Mouse (Mus musculus) forebrain, postnatal 0 days (tissue): Measurements from ENCODE around the gene Kcnma1. TPM values are rescaled to one million over a fixed set of nuclear protein-coding genes. Genes with fewer than 3 reads are reported as not detected.

Experiments used
- ATAC-seq: fragments of 200-750 bp; cut with Nextera tagmentation; 2 replicates; pipeline ENCODE4 v1.8.0; 2017; ENCODE audit warnings: mild to moderate bottlenecking, moderate library complexity
- DNase-seq: peaks from one replicate; pipeline ENCODE4 v3.0.0-alpha.2; 2015
- H3K27ac ChIP-seq: fragments of 300-500 bp; sonication (generic); 2 replicates; pipeline ENCODE4 v1.5.1; 2014; ENCODE audit warnings: low read depth, mild to moderate bottlenecking, antibody characterized with exemption, low read length, moderate library complexity, mixed read lengths
- H3K27me3 ChIP-seq: fragments of 300-500 bp; sonication (generic); 2 replicates; pipeline ENCODE4 v1.6.1; 2014; ENCODE audit warnings: mild to moderate bottlenecking, low read length, mixed read lengths; ENCODE audit not compliant: insufficient read depth
- H3K36me3 ChIP-seq: fragments of 300-500 bp; sonication (generic); 2 replicates; pipeline ENCODE4 v1.6.1; 2014; ENCODE audit warnings: mild to moderate bottlenecking, moderate library complexity; ENCODE audit not compliant: insufficient read depth
- H3K4me1 ChIP-seq: fragments of 300-500 bp; sonication (generic); 2 replicates; pipeline ENCODE4 v1.6.1; 2014; ENCODE audit warnings: antibody characterized with exemption; ENCODE audit not compliant: insufficient read depth
- H3K4me2 ChIP-seq: fragments of 300-500 bp; sonication (generic); 2 replicates; pipeline ENCODE4 v1.6.1; 2014; ENCODE audit warnings: low read depth, mild to moderate bottlenecking, moderate library complexity
- H3K4me3 ChIP-seq: fragments of 300-500 bp; sonication (generic); 2 replicates; pipeline ENCODE4 v1.5.1; 2014; ENCODE audit warnings: low read depth, low read length, mixed read lengths
- H3K9ac ChIP-seq: fragments of 300-500 bp; sonication (generic); 2 replicates; pipeline ENCODE4 v1.6.1; 2014; ENCODE audit warnings: mild to moderate bottlenecking
- H3K9me3 ChIP-seq: fragments of 300-500 bp; sonication (generic); 2 replicates; pipeline ENCODE4 v1.6.1; 2016; ENCODE audit warnings: low read length
- CTCF ChIP-seq: sonication (generic); IDR thresholded peaks from 2 replicates; pipeline ENCODE4 v1.5.1; 2016; ENCODE audit warnings: antibody characterized with exemption, control low read depth, low read depth
- WGBS: fragments of 180-500 bp; shearing (Covaris S2); extraction: QIAGEN DNeasy Blood & Tissue Kit; methylation state at CpG from one replicate; pipeline ENCODE4 v1.1.7; 2014; 5-methylcytosine and 5-hydroxymethylcytosine counted together
- polyA plus RNA-seq: library from polyadenylated mRNA; unstranded; fragments of >200 nt; fragmentation: Nextera tagmentation; extraction: Ambion mirVana; gene quantifications from 2 replicates; pipeline ENCODE4 v1.2.1, GENCODE M21; 2015
- total RNA-seq: library from RNA; depleted of rRNA; stranded (reverse); fragments of >200 nt; gene quantifications from 2 replicates; pipeline ENCODE4 v1.2.3, GENCODE M21; 2014

The Kcnma1 gene
- total and polyA plus RNA-seq, 2 experiments from 2014 or later = 18.7 to 35.8 TPM

DNA sequence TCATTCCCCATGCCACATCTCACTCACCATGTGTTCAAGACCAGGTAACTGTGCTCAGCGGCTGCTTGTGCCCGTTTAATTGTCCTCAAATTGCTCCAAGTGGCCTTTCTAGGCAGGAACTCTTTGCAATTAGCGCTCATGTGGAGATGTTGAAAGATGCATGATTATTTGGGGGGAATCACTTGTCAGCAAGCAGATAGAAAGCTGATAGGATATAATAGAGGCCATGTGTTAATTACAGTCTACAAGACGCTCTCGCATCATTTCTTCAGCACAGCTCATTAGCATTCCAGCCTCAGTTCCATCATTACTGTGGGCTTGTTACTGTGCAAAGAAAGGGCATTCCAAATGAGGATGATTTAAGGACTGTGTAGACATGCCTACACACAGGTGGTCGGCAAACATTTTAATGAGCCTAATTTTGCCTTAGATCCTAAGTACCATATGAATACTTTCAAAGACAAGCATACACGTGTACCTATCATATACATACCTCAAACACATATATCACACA is 18.6 kb upstream of the Kcnma1 start:
- Histone ChIP-seq H3K9me3 (no peaks in the 10 kb centered on the region), H3K27ac (no peak overlapping the region), H3K4me1 (no peaks in the 10 kb centered on the region), H3K4me2 (no peak overlapping the region), H3K4me3 (no peak overlapping the region), H3K9ac (no peak overlapping the region), H3K36me3 (no peaks in the 10 kb centered on the region), H3K27me3 (no peaks in the 10 kb centered on the region)
- DNase-seq = no peak
- 37% methylated on average over 7 of the region's 7 CpGs for WGBS
- TF ChIP-seq CTCF = no peak
- ATAC-seq = no peak

DNA sequence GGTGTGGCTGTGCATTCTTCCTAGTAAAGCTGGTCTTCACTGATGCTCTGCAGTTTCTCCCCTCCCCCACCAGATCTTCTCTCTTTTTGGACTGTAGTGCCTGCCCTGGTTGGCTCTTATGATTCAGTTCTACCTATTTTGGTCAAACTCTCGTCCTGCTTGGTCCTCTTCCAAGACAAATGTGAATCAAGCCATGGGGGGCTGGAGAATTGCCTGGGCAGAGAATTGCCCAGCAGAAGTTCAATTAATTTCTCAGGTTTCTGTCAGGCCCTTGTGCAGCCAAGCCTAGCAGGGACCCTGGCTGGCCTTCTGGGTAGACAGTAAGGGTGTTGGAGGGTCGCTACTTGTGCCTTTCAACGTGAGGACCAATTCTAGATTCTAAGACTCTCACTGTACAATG is 17.9 kb upstream of the Kcnma1 start:
- Histone ChIP-seq H3K9ac (no peak overlapping the region), H3K4me1 (no peaks in the 10 kb centered on the region), H3K36me3 (no peaks in the 10 kb centered on the region), H3K27ac (no peak overlapping the region), H3K4me2 (no peak overlapping the region), H3K9me3 (no peaks in the 10 kb centered on the region), H3K4me3 (no peak overlapping the region), H3K27me3 (no peaks in the 10 kb centered on the region)
- DNase-seq (no peak), ATAC-seq (no peak)
- TF ChIP-seq CTCF = no peak
- WGBS = 57% methylated on average over 3 of the region's 3 CpGs

DNA sequence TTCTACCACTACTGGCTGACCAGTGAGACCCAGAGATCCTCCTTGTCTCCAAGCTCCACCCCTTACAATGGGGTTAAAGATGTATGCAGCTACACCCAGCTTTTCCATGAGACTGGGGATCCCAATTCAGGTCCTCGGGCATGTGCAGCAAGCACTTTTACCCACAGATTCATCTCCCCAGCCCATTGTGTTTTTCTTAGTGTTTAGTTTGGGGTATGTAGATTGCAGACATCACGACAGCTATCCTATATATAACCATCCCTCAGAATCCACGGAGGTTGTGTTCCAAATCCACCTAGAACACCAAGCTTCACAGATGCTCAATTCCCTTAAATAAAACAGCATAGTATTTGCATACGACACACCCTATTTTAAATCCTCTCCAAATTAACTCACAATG is 6.4 kb upstream of the Kcnma1 start:
- H3K9me3 ChIP-seq = no peaks in the 10 kb centered on the region
- no peak for TF ChIP-seq CTCF
- no peak overlapping the region for H3K4me2 ChIP-seq
- no peaks in the 10 kb centered on the region for H3K27me3 ChIP-seq
- no peaks in the 10 kb centered on the region for H3K4me1 ChIP-seq
- 76% methylated on average over 4 of the region's 4 CpGs for WGBS
- H3K36me3 ChIP-seq = no peaks in the 10 kb centered on the region
- H3K27ac ChIP-seq = no peak overlapping the region
- H3K9ac ChIP-seq = no peak overlapping the region
- no peak overlapping the region for H3K4me3 ChIP-seq
- DNase-seq (no peak), ATAC-seq (no peak)

DNA sequence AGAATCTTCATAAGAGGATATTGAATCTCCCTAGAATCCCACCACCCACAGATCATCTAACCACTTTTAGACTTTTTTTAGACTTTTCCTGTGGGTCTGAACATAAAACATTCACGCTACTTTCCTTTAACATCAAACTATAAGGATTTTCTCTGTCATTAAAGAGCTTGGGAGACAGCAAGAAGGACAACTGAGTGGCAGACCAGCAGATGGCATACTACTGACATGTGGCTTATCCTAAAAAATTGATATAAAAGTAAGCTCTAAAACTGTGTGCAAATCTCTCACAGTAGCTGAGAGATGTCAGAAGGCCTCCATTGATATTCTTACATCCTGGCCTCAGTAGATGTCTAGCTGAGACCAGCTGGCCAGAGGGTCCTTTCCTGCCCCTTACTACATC is 4.3 kb downstream of the Kcnma1 start:
- Histone ChIP-seq H3K27ac (no peak overlapping the region), H3K27me3 (no peaks in the 10 kb centered on the region), H3K4me2 (no peak overlapping the region), H3K36me3 (no peaks in the 10 kb centered on the region), H3K4me1 (no peaks in the 10 kb centered on the region), H3K9me3 (no peaks in the 10 kb centered on the region), H3K4me3 (no peak overlapping the region), H3K9ac (no peak overlapping the region)
- TF ChIP-seq CTCF = peak; percentile 54
- WGBS = 81% methylated on average over 1 of the region's 1 CpGs
- no peak for ATAC-seq
- DNase-seq = peak; percentile 25

DNA sequence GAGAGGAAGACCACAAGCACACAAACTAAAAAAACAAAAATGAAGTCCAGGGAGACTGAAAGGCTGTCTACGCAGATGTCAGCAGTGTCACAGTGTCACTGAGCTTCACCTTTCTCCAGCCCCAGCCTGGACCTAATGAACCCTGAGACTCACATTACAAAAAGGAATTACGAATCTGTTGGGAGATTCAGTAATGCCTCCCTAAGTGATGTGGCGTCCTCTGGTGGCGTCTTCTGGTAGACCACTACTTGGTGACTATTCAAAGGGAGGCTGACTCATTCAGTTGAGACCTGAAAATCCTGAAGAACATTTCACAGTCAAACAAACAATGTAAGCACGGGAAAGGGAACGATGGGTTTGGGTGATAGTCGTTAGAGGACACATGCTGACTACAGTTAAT is 6.0 kb downstream of the Kcnma1 start:
- ATAC-seq = no peak
- H3K4me1 ChIP-seq = no peaks in the 10 kb centered on the region
- H3K4me2 ChIP-seq = no peak overlapping the region
- no peaks in the 10 kb centered on the region for H3K27me3 ChIP-seq
- H3K9me3 ChIP-seq = no peaks in the 10 kb centered on the region
- H3K27ac ChIP-seq = no peak overlapping the region
- peak; percentile 99 for TF ChIP-seq CTCF
- H3K4me3 ChIP-seq = no peak overlapping the region
- 9% methylated on average over 7 of the region's 7 CpGs for WGBS
- DNase-seq = peak; percentile 91
- H3K36me3 ChIP-seq = no peaks in the 10 kb centered on the region
- no peak overlapping the region for H3K9ac ChIP-seq

DNA sequence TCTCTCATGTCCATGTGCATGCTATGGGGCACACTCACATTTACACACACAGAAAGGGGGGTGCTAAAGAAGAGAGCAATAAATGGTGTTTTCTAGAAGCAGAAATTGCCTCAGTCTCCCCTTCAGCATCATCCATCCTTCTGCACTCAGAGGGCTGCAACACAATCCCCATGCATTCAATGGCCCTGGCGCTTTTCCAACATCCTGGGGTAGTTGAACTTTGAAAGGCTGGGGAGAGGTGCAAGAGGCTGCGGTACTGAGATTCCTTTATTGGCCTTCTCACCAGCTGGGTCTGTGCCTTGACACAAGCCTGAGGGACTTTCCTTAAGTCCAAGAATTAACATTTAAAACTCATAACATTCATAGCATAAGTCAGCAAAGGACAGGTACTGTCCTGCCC is 8.0 kb downstream of the Kcnma1 start:
- 44% methylated on average over 2 of the region's 2 CpGs for WGBS
- H3K9ac ChIP-seq = no peak overlapping the region
- no peaks in the 10 kb centered on the region for H3K36me3 ChIP-seq
- H3K9me3 ChIP-seq = no peaks in the 10 kb centered on the region
- TF ChIP-seq CTCF = no peak
- H3K4me2 ChIP-seq = no peak overlapping the region
- H3K27me3 ChIP-seq = no peaks in the 10 kb centered on the region; the same call in 1 of the 2 replicates
- no peak overlapping the region for H3K4me3 ChIP-seq
- H3K4me1 ChIP-seq = 0 out of 2 replicates have a peak, but pooled peaks cover 8% of the 10 kb centered on the region
- ATAC-seq (no peak), DNase-seq (no peak)
- no peak overlapping the region for H3K27ac ChIP-seq

DNA sequence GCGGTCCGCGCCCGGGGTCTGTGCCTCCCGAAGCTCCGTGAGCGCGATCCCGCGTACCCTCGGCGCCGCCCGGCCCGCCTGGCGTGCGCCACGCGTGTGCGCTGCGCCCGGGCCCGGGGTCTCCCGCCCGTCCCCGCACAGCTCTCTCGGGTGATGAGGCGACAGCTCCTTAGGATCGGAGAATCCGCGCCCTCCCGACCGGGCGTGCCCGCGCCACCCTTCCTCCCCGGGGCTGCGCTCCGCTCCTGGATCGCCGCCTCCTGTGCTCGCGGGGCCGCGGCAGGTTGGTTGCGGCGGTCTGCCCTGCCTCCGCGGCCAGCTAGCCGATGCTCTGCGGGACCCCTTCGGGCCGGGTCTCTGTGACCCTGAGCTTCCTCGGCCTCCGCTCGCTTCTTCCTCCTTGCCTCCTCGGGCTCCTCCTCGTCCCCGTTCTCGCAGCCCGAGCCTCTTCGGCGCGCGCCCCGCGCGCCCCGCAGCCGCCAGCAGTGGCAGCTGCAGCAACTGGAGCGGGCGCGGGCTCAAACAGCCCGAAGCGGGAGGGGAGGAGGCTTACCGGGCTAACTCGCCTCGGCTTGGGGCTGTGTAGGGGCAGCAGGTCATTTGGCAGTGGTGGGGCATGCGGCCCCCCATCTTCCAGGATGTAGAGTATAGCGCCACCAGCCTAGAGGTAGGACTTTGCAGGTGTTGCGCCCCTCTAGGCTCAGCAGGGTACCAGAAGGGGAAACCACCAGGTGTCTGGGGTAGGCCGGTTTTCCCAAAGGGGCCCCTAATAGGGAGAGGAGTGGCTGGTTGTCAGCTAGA is 9.6 kb downstream of the Kcnma1 start:
- H3K27ac ChIP-seq = peak overlapping the region; percentile 95
- no peaks in the 10 kb centered on the region; the same call in 1 of the 2 replicates for H3K27me3 ChIP-seq
- peak; percentile 83 for ATAC-seq
- H3K4me1 ChIP-seq = 0 out of 2 replicates have a peak, but pooled peaks cover 8% of the 10 kb centered on the region
- peak overlapping the region; percentile 74 for H3K4me2 ChIP-seq
- H3K9ac ChIP-seq = peak overlapping the region; percentile 87
- 4% methylated on average over 56 of the region's 82 CpGs for WGBS
- peak overlapping the region; percentile 87 for H3K4me3 ChIP-seq
- no peaks in the 10 kb centered on the region for H3K36me3 ChIP-seq
- H3K9me3 ChIP-seq = no peaks in the 10 kb centered on the region
- DNase-seq = peak; percentile 80
- peak; percentile 78 for TF ChIP-seq CTCF
